Mouse (Mus musculus) cortical plate, adult 2 months (tissue): ENCODE results near the gene Tmem245.

Source experiments
- CTCF ChIP-seq: fragments of 200-500 bp; IDR thresholded peaks from 2 replicates; pipeline ENCODE4 v1.5.1; 2011; ENCODE audit warnings: mild to moderate bottlenecking, control low read depth, low read length; ENCODE audit not compliant: insufficient read depth; ENCODE audit errors: extremely low read depth
- POLR2A ChIP-seq: fragments of 200-500 bp; IDR thresholded peaks from 2 replicates; pipeline ENCODE4 v1.6.1; 2011; ENCODE audit warnings: mild to moderate bottlenecking, low read length, control low read depth; ENCODE audit not compliant: insufficient read depth; ENCODE audit errors: extremely low read depth

- no peak for TF ChIP-seq POLR2A
- TF ChIP-seq CTCF = no peak
Observed at GRCm38 (mm10) chr4:56856371-56856949, 90.8 kb downstream of the Tmem245 start.
